Mouse (Mus musculus) liver, embryonic 14.5 days (tissue): ENCODE measurements at regions not wholly inside any gene's neighbourhood (a gene's known extent, or its start where the extent isn't known, plus 50 kb on each side); places are given as distances from the start of the nearest gene placed in this dataset.

Experiments
- ATAC-seq: fragments of 200-750 bp; cut with Nextera tagmentation; 2 replicates; pipeline ENCODE4 v1.8.0; 2017; ENCODE audit warnings: moderate number of reproducible peaks, mild to moderate bottlenecking, moderate library complexity; ENCODE audit not compliant: insufficient read depth
- DNase-seq, 3 experiments: peaks; one replicate each; pipeline ENCODE4 v3.0.0-alpha.2; 2012 to 2013; ENCODE audit warnings: low read depth in 3 of 3, low spot score in 3 of 3
- H3K27ac ChIP-seq: fragments of 300-500 bp; sonication (generic); 2 replicates; pipeline ENCODE4 v1.5.1; 2014; ENCODE audit warnings: moderate library complexity, mild to moderate bottlenecking, control low read depth, inconsistent platforms
- H3K27me3 ChIP-seq: fragments of 300-500 bp; sonication (generic); 2 replicates; pipeline ENCODE4 v1.6.1; 2014; ENCODE audit warnings: mild to moderate bottlenecking, low read length, moderate library complexity; ENCODE audit not compliant: control insufficient read depth, insufficient read depth
- H3K36me3 ChIP-seq: fragments of 300-500 bp; sonication (generic); replicated peaks from 2 replicates; pipeline ENCODE4 v1.6.1; 2014; ENCODE audit warnings: low read depth; ENCODE audit not compliant: control insufficient read depth, insufficient read depth
- H3K4me1 ChIP-seq, 2 experiments: fragments of 200-500 bp in 1 of 2; fragments of 300-500 bp in 1 of 2; sonication (generic) in 1 of 2; replicated peaks; 2 replicates each; pipeline ENCODE4 v1.6.1; 2012 to 2014; ENCODE audit warnings: antibody characterized with exemption in 1 of 2, inconsistent platforms in 1 of 2, low read length in 1 of 2; ENCODE audit not compliant: control insufficient read depth in 2 of 2, insufficient read depth in 2 of 2
- H3K4me2 ChIP-seq: fragments of 300-500 bp; sonication (generic); 2 replicates; pipeline ENCODE4 v1.6.1; 2014; ENCODE audit warnings: low read depth, mild to moderate bottlenecking, control low read depth, moderate library complexity
- H3K4me3 ChIP-seq, 2 experiments: fragments of 200-500 bp in 1 of 2; fragments of 300-500 bp in 1 of 2; sonication (generic) in 1 of 2; 2 replicates each; pipeline ENCODE4 v1.5.1; 2012 to 2014; ENCODE audit warnings: low read depth in 2 of 2, low read length in 2 of 2, mild to moderate bottlenecking in 2 of 2, control low read depth in 1 of 2, inconsistent platforms in 1 of 2, moderate library complexity in 1 of 2; ENCODE audit not compliant: insufficient read depth in 1 of 2
- H3K9ac ChIP-seq: fragments of 300-500 bp; sonication (generic); replicated peaks from 2 replicates; pipeline ENCODE4 v1.6.1; 2014; ENCODE audit warnings: mild to moderate bottlenecking, control low read depth, moderate library complexity
- H3K9me3 ChIP-seq: fragments of 300-500 bp; sonication (generic); 2 replicates; pipeline ENCODE4 v1.6.1; 2016; ENCODE audit warnings: low read length, mixed read lengths; ENCODE audit not compliant: control insufficient read depth
- CTCF ChIP-seq: IDR thresholded peaks from 2 replicates; pipeline ENCODE4 v1.5.1; 2016; ENCODE audit warnings: antibody characterized with exemption, low read depth, control low read depth
- EP300 ChIP-seq: IDR thresholded peaks from 2 replicates; pipeline ENCODE4 v1.6.1; 2016; ENCODE audit warnings: antibody characterized with exemption, low read depth
- WGBS: fragments of 180-500 bp; shearing (Covaris S2); extraction: QIAGEN DNeasy Blood & Tissue Kit; methylation state at CpG from one replicate; pipeline ENCODE4 v1.1.7; 2014; ENCODE audit not compliant: insufficient replicate concordance; 5-methylcytosine and 5-hydroxymethylcytosine counted together

GRCm38 (mm10) chr4:34462591-34462990, 88.1 kb upstream of the Akirin2 start:
- 55% methylated on average over 4 of the region's 4 CpGs for WGBS
- ATAC-seq (no peak), DNase-seq (no peak)

GRCm38 (mm10) chr4:34465845-34466244, 84.9 kb upstream of the Akirin2 start:
- Histone ChIP-seq H3K36me3 (no peaks in the 10 kb centered on the region), H3K9ac (no peak overlapping the region), H3K27me3 (no peaks in the 10 kb centered on the region), H3K4me2 (no peak overlapping the region), H3K4me3 (no peak overlapping the region), H3K4me1 (no peaks in the 10 kb centered on the region), H3K9me3 (no peaks in the 10 kb centered on the region), H3K27ac (no peak overlapping the region)
- no peak for DNase-seq
- no peak for ATAC-seq
- TF ChIP-seq EP300 (no peak), CTCF (no peak)
- 59% methylated on average over 2 of the region's 2 CpGs for WGBS

More at GRCm38 (mm10) chr4:34462591-34462990, 88.1 kb upstream of the Akirin2 start:
- Histone ChIP-seq H3K4me2 (no peak overlapping the region), H3K27ac (no peak overlapping the region), H3K4me3 (no peak overlapping the region), H3K4me1 (no peaks in the 10 kb centered on the region), H3K36me3 (no peaks in the 10 kb centered on the region), H3K9ac (no peak overlapping the region), H3K9me3 (no peaks in the 10 kb centered on the region), H3K27me3 (no peaks in the 10 kb centered on the region)
- no peak for TF ChIP-seq EP300
- TF ChIP-seq CTCF, result no peak

- no peak for TF ChIP-seq EP300
- no peak for TF ChIP-seq CTCF
- ATAC-seq (no peak), DNase-seq (no peak)
- Histone ChIP-seq H3K4me1 (no peaks in the 10 kb centered on the region), H3K36me3 (no peaks in the 10 kb centered on the region), H3K4me2 (no peak overlapping the region), H3K9me3 (no peaks in the 10 kb centered on the region), H3K4me3 (no peak overlapping the region), H3K9ac (no peak overlapping the region), H3K27ac (no peak overlapping the region), H3K27me3 (no peaks in the 10 kb centered on the region)
- WGBS, result 71% methylated on average over 3 of the region's 3 CpGs
Measured at GRCm38 (mm10) chr4:34466309-34466708, 84.4 kb upstream of the Akirin2 start.

- H3K4me1 ChIP-seq, result no peaks in the 10 kb centered on the region
- WGBS, result 41% methylated on average over 9 of the region's 9 CpGs
- no peak overlapping the region for H3K9ac ChIP-seq
- no peaks in the 10 kb centered on the region for H3K27me3 ChIP-seq
- no peak for TF ChIP-seq CTCF
- TF ChIP-seq EP300, result no peak
- no peaks in the 10 kb centered on the region for H3K9me3 ChIP-seq
- no peak overlapping the region for H3K27ac ChIP-seq
- H3K36me3 ChIP-seq, result no peaks in the 10 kb centered on the region
- H3K4me2 ChIP-seq, result no peak overlapping the region
- H3K4me3 ChIP-seq, result no peak overlapping the region
- no peak for DNase-seq
- ATAC-seq, result no peak
Measured at GRCm38 (mm10) chr4:34468096-34468495, 82.6 kb upstream of the Akirin2 start.

- TF ChIP-seq CTCF (no peak), EP300 (no peak)
- Histone ChIP-seq H3K9ac (no peak overlapping the region), H3K27ac (no peak overlapping the region), H3K4me2 (no peak overlapping the region), H3K9me3 (no peaks in the 10 kb centered on the region), H3K36me3 (no peaks in the 10 kb centered on the region), H3K27me3 (no peaks in the 10 kb centered on the region), H3K4me1 (no peaks in the 10 kb centered on the region), H3K4me3 (no peak overlapping the region)
- WGBS, result 55% methylated on average over 5 of the region's 5 CpGs
- no peak for DNase-seq
- ATAC-seq, result no peak
Measured at GRCm38 (mm10) chr4:34475792-34476448, 74.8 kb upstream of the Akirin2 start.
